Mouse (Mus musculus) layer of hippocampus, adult 8-10 months (tissue): ENCODE results near the gene Etv6. TPM values are rescaled to one million over a fixed set of nuclear protein-coding genes. Genes with fewer than 3 reads are reported as not detected.

Experiments used
- DNase-seq, 2 experiments: peaks; one replicate each; pipeline ENCODE4 v3.0.0; 2022; ENCODE audit warnings: low spot score in 2 of 2
- total RNA-seq, 4 experiments: library from RNA; stranded (reverse); gene quantifications; 2 replicates each; pipeline ENCODE4 v1.2.4; 2022

The Etv6 gene
- total RNA-seq, 4 experiments from 2014 or later = 10.7 to 14.7 (median 12.2) TPM

DNA sequence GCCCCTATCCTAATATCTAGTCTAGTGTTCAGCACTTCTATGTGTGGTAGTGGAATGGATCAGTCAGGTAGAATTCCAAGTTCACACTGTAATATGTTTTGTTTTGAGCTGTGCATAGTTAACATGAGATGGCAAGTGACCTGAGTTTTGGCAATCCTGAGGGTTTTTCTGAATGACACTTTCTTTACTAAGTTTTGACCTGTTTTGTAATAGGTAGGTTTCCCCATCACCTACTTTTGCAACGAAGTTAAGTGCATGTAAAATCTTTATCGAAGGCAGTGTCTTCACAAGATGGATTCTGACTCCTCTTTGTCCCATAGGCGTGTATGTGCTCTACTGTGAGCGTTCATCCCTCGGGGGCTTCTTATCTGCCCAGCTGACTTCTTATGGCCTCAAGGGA, 74.7 kb downstream of the Etv6 start:
- no peak for DNase-seq

DNA sequence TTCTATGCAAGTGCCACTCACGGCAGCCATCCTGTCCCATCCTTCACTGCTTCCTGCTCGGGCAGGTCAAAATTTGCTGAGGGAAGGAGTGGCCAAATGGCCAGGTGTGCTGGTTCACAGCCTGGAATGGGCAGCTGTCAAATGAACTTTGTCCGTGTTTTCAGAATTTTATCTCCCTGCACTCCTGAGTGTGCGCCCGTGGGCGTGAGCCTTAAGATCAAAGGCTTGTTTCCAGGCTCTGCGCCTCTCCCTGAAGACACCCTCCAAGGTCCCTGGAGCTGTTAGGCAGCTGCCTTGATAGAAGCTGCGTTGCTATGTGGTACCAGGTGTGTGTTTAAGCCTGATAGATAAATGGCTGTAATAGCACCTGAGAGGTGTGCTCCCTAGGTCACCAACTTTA, 76.1 kb downstream of the Etv6 start:
- no peak for DNase-seq

DNA sequence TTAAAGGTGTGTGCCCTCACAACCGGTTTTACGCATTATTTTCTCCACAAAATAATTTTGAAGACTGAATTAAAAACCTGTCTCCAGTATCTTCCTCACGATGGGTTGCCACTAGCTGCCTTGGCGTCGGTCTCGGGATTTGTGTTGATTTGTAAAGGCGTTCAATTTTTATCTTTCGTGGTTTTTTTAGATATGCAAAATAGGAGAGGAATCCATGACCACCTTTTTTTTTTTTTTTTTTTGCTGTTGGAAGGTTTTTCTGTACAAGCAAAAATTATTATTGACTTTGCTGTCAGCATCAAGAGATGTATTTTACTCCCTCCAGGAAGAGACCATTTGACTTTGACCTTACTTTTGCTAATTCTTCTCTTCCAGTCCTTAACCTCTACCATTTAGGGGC, 77.3 kb downstream of the Etv6 start:
- DNase-seq = no peak

DNA sequence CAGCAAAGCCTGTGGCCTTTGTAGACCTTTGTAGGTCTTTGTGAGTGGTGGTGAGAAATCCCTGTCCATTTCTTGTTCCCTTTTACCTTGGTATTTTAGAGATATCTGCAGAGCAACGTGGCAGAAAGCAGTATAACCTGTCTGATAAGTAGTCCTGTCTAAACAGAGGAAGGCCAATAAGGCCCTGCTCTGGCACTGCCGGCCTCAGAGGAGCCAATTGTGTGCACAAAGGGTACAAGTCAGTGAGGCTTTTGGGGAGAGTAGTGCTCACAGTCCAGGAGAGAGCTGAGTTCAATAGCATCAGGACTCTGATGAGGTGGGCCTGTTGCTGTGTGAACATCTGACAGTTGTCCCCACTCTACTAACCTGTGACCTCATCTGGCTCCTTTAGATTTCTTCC, 77.7 kb downstream of the Etv6 start:
- DNase-seq = no peak

DNA sequence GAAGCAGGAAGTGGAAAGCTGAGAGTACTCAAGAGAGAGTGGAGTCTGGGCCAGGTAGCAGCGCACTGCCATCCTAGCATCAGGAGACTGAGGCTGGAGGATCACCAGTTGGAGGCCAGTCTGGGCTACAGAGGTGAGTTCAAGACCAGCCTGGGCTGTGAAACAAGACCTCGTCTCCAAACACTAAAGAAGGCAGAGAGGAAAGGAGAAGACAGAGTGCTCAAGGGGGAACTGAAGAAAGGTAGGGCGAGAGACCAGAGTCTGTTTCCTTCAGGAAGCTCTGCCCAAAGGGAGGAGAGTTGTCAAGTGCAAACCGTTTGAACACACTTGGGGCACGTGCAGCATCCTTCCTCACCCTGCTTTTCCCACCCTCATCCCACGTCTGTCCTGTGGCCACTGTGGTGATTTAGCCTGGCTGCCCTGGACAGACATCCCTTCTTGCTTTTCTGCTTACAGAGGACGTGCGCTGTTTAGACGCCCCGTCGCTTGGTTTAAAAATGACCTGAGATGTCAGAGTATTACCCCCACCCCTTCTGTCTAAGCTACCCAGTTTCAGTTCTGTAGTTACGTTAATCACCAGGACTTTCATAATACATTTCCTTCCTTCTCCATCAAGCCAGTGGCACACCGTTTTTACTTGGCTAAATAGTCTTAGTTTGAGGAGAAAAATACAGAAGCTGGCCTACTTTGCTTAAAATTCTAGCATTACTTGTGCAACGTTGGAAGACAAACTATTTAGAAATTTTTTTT, 79.9 kb downstream of the Etv6 start:
- DNase-seq = no peak

DNA sequence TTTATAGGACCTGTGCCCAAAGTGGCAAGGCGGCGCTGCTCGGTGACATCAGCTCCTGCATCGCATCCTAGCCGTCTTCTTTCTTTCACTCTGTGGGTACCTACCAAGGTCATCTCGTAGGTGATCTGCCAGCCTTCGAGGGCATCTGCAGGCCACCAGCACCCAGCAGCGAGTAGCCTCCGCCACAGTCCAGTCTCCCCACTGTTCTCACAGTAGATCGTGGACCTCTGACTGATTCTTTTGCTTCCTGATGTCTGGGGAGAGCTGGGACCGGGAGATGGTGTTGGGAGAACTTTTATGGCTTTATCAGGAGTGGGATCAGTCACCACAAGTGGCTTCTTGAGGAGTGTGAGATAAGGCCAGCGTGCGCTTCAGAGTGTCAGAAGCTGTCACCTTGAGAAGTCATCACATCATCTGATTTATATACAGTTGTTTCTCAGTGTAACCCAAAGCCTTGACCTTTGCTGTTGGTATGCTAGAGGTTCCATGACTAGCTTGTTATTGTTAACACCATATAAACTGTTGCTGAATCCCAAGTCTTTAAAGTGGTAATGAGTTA, 82.0 kb downstream of the Etv6 start:
- DNase-seq = no peak

DNA sequence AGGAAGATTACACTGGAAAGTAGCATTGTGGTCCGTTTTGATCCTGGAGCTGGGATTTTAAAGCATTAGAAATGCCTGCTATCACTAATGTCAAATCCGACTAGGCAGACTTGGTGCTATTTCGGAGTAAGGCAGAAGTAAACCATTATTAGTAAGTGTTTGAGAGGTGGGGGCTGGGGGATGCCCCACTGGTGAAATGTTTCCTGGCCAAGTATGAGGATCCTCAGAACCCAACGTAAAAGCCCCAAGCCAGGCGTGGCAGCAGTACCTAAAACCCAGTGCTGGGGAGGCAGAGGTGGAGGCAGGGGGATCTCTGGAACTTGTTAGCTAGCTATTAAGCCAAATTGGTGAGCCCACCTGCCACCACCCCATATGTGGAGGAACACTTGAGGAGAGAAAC, 83.0 kb downstream of the Etv6 start:
- no peak for DNase-seq

DNA sequence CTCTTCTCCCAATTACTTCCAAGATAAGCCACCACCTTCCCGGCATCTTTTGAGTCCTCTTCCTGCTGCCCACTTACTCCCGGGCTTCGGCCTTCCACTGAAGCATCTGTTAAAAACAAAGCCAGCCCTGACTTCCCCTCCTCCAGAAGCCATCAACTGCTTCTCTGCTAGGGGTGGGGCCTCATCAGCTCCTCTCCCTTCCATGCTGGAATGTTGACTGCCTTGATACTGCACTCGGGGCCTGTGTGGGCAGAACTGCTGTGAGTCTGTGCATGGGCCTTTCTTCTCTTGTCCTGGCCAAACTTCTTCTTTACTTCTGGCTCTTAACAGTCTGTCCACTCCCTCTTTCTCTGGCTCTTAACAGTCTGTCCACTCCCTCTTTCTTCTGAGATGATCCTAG, 83.6 kb downstream of the Etv6 start:
- no peak for DNase-seq

DNA sequence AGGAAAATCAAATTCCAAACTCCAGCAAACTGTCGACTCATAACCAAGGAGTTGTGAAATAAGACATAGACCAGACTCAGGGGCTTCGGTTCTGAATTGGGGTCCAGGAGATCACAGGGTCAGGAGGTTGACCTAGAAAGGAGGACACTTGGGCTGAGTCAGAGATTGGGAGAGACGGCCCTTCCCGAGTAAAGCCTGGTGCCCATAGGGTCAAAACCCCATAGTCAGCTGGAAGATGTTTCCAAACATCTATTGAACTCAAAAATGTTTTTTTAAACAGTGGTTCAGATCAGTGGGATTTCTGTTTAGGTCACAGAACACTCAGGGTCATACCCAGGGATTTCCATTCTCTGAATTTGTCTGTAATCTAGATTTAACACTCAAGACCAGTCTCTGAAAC, 84.7 kb downstream of the Etv6 start:
- no peak for DNase-seq

DNA sequence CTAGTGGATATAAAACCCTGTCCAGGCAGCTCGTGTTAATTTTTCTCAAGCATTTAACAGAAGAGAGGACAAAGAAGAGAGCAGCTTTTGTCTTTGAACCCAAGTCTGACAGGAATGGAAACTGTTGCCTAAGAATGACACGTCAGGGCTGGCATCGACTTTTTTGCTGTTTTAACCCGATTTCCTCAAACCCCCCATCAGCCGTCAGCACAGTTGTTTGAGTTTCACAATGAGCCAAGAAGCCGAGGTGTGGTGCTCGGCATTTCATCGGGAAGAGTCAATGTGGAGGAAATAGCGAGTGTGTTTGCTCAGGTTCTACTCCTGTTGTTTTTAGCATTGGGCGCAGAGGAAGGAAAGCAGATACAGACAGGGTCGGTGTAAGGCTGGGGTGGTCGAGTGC, 85.2 kb downstream of the Etv6 start:
- DNase-seq = no peak

DNA sequence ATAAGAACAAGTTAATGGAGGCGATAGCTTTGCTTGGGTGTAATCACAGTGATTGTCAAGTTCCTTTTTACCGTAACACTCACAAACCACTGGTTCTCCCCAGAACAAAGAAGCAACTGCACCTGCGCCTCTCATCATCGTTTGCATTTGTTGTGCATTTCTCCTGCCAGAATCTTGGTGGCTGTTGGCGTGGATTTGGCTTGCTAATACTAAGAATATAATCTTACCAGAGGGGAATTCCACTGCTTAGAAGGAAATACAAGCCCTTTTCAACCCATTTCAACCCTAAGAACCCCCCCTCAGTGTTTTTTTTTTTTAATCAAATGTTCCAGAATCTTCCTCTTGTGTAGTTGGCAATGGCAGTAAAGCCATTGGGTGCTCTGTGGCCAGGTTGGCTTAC, 87.4 kb downstream of the Etv6 start:
- no peak for DNase-seq

DNA sequence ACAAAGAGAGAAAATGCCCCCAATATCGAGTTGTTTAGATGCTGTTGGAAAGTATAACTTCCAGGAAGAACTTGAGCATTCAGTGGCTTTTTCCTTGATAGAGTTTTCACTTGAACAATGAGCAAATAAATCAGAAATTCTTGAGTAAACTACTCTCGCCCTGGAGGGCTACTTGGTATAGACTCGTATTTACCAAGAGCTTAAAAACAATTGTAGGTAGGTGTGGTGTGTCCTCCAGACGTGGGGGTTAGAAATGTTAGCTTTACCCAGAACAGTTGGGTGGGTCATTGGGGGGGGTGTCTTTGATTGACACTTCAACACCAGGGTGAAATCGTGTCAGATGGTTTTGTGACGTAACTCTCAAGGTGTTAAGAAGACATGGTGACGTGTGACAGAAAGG, 88.0 kb downstream of the Etv6 start:
- DNase-seq = no peak

DNA sequence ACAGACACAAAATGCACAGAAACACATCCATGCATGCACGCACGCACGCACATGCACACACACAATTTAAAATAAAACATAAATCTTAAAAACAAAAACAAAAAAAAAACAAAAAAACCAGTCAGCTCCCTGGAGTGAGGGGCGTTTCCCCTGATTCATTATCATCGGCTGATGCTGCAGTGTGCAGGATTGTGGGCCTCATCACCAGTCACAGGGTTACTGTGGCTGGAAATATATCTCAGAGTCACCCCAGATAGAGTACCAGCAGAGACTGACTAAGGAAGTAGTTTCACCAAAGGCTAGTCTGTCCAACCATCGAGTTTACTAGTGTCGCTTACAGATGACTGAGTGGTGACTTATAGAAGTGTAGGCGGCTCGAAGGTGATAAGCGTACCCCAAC, 88.8 kb downstream of the Etv6 start:
- no peak for DNase-seq

DNA sequence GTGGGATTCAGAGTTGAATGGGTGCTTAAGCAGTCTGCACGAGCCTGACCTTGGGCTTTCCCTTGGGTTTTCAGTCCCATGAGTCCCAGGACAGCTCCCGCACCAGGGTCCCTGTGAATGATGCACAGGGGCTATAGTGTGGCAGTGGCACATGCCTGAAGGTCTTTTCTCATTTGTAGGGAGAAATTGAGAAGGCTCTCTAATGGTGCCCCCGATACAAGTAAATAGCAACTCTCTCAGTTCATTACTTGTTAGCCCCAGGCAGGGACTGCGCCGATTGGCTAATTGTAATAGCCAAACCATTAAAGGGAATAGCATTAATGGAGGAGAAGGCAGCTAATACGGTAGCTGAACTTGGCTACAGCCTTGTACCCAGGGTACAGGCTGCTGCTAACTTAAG, 92.5 kb downstream of the Etv6 start:
- no peak for DNase-seq

DNA sequence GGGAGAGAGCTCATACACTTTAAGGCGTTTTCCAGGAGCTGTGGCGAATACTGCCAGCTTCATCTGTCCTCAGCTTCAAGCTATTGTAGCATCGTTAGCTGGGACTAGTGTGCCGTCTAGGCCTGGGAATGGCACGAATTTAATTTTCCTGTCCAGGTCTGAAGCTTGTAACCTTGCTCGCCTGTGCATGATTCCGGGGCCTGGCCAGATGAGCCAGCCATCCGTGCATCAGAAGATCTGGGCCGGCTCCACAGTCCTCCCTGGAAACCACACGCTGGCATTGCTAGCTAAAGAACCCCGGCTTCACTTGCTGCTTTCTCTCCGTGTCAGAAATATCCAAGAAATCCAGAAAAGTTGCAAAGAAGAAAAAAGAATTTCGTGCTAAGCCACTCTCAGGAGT, 93.1 kb downstream of the Etv6 start:
- no peak for DNase-seq

DNA sequence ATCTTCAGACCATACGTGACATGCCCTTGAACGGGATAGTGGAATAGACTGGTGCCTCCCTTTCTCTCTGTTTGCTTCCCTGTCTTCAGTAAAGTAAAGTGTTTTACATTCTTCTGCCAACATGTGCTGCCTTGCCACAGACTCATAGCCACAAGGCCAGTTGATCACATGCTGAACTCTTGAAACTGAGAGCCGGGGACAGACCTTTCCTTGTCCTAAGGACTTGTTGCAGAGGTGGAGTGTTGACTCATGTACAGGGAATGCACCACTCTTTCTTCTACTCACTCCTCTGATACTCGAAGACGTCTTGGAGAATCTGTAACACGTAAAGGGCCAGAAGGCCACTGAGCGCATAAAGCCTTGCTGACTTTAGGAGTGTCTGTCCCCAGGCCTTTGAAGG, 94.3 kb downstream of the Etv6 start:
- DNase-seq = no peak

DNA sequence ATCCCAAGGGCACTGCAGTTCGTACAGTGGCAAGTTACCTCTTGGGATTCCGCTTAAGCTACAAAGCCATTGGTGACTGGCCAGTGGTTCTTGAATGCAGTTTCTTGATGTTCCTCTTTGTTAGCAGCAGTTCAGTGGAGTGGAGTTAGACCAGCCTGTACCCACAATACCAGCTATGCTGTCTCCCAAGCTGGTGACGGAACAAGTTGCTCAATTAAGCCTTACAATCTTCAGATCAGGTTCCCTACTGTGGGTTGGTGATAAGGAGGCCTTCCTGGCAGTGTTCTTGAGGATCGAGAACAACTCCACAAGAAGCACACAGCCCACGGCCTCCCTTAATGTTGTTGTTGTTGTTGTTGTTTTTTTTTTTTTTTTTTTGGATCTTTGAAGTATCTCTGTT, 95.3 kb downstream of the Etv6 start:
- DNase-seq = no peak

DNA sequence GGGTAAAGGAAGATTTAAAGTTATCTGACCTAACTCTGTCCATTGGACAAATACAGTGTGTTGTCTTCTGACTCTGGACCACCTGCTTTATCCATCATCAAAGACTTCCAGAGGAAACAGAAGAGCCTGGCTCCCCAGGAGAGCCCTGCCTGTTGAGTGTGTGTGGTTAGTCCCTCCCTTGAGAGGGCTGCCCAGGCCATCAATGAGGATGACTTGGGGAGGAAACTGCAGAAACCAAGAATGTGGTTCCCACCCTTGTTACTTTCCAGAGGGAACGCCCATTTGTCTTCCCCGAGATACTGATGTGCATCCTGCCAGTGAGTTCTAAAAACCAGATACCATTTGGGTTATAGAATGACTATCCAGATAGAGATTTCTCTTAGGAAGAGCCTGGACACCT, 96.1 kb downstream of the Etv6 start:
- no peak for DNase-seq

DNA sequence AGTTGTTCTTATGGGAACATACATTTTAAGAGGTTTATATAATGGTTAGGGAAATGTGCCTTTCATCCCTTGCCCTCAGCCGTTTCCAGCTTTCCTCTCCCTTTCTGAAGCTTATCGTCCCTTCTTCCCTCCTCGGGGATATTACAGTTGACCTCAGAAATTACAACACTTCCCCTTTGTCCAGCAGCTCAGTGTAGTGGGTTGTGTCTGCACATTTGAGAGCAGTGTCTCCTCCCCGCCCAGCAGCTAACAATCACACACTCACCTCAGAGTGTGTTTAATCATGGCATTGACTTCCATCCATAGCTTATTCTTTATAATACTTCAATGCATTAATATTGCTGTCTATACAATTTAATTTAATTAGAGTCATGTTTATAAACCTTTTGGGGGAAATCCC, 98.3 kb downstream of the Etv6 start:
- DNase-seq = no peak

DNA sequence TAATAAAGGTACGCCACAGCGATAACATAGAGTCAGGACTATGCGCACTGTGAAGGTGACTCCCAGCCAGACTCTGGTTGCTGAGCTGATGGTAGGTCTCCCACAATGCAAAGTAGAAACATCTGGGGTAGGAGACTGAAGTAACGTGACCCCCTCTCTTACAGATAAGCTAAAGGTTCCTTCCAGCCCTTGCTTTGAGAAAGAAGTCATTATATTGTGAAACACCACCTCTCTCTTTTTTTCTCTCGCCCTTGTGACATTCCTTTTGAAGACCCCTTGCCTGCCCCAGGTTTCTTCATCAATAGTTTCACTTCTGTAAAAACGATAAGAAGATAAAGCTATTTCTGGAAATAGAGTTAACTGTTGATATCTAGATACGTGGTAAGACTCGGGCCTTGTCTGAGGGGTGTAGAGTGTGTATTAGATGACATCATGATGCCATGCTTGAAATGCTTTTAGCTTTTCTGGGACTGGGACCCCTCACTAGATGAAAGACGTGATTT, 99.4 kb downstream of the Etv6 start:
- DNase-seq = no peak

DNA sequence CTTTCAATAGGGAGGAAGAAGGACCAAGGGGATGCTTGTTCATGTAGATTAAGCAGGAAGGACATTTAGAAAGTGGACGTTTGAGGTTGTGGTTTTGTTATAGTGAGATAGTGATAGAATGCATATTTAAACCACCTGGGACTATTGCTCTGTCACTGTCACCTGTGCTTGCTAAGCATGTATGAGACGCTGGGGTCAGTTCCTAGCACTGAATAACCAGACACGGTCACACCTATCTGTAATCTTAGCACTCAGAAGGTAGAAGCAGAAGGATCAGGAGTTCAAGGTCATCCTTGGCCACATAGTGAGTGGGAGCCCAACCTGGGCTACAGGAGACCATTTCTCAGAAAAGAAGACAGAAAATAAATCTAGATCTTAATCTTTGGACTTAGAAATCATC, 100.8 kb downstream of the Etv6 start:
- DNase-seq = no peak

DNA sequence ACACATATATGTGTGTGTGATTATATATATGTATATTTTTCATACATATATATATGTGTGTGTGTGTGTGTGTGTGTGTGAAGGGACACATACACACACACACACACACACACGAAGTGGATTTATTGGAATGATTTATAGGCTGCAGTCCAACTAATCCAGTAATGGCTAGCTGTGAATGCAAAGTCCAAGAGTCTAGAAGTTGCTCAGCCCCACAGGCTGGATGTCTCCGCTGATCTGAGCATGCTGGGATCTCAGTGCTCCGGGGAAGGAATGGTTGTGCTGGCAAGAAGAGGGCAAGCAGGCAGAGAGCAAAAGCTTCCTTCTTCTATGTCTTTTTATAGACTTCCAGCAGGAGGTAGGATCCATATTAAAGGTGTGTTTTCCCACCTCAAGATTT, 103.9 kb downstream of the Etv6 start:
- no peak for DNase-seq
